Comparison of ENCODE assay signal across 8 mouse cellular contexts in genomic region chr10:78412319-78413151, GRCm38 (mm10). TPM values are rescaled to one million over a fixed set of nuclear protein-coding genes. Genes with fewer than 3 reads are reported as not detected.
DNase-seq lines count a peak whose midpoint lies in the region; ATAC-seq lines count a peak whose summit lies in the region.

Gene Rrp1 (minus strand): TSS chr10:78413043.

- peak within 1 kb of the TSS; percentile 86 for H3K9ac ChIP-seq in heart, embryonic 14.5 days (ENCODE audit: low read length)
- H3K9ac ChIP-seq in liver, embryonic 13.5 days, result peak within 1 kb of the TSS; percentile 84
- peak within 1 kb of the TSS; percentile 92 for H3K9ac ChIP-seq in stomach, embryonic 16.5 days (ENCODE audit: low read length)

- DNase-seq in c-Kit-negative CD71-positive TER-119-positive erythroid progenitor cells, embryonic 14.5 days (ENCODE audit: low read depth, low spot score), result peak; percentile 83
- peak; percentile 76 for DNase-seq in fibroblast of lung, adult 2 months (ENCODE audit: low read depth)
- DNase-seq in kidney, postnatal 14 days, result peak; percentile 95
- DNase-seq in liver, embryonic 13.5 days, result peak; percentile 88
- peak; percentile 98 for DNase-seq in neural tube, embryonic 10.5 days (ENCODE audit: extremely low spot score, low spot score)

- no peaks in the 10 kb centered on the region for H3K9me3 ChIP-seq in heart, embryonic 14.5 days (ENCODE audit: control insufficient read depth, low read length)
- H3K9me3 ChIP-seq in liver, embryonic 13.5 days (replicated peaks), result no peaks in the 10 kb centered on the region
- H3K9me3 ChIP-seq in stomach, embryonic 16.5 days (replicated peaks; ENCODE audit: control insufficient read depth, low read length), result no peaks in the 10 kb centered on the region

- under 1% methylated on average over 70 of the region's 70 CpGs for WGBS in heart, embryonic 14.5 days
- WGBS in liver, embryonic 13.5 days (ENCODE audit: insufficient replicate concordance), result under 1% methylated on average over 70 of the region's 70 CpGs
- 0% methylated on average over 70 of the region's 70 CpGs for WGBS in stomach, embryonic 16.5 days

- H3K36me3 ChIP-seq in heart, embryonic 14.5 days (ENCODE audit: control insufficient read depth, insufficient read depth, low read length), result peaks cover 36% of the 10 kb centered on the region
- H3K36me3 ChIP-seq in liver, embryonic 13.5 days, result peaks cover 36% of the 10 kb centered on the region
- 0 out of 2 replicates have a peak, but pooled peaks cover 8% of the 10 kb centered on the region for H3K36me3 ChIP-seq in stomach, embryonic 16.5 days (ENCODE audit: control insufficient read depth, insufficient read depth, low read length)

- ATAC-seq in CD4-positive, CD25-positive, alpha-beta regulatory T cell, adult 4 months, result peak; percentile 98
- peak; percentile 83 for ATAC-seq in heart, embryonic 14.5 days (ENCODE audit: insufficient number of reproducible peaks, insufficient read depth, low FRiP score, low read depth)
- ATAC-seq in liver, embryonic 13.5 days (ENCODE audit: low read depth), result peak; percentile 91
- peak; percentile 93 for ATAC-seq in stomach, embryonic 16.5 days (ENCODE audit: insufficient read depth, low FRiP score)

- H3K4me2 ChIP-seq in heart, embryonic 14.5 days (ENCODE audit: low read length), result peak within 1 kb of the TSS; percentile 66
- H3K4me2 ChIP-seq in liver, embryonic 13.5 days, result peak within 1 kb of the TSS; percentile 83
- peak within 1 kb of the TSS; percentile 85 for H3K4me2 ChIP-seq in stomach, embryonic 16.5 days (ENCODE audit: low read depth, low read length)

- peak within 1 kb of the TSS; percentile 60 to 78 for H3K27ac ChIP-seq in heart, embryonic 14.5 days (replicated peaks in 1 of 2; ENCODE audit: control insufficient read depth in 1 of 2, insufficient read depth in 1 of 2, low read depth in 2 of 2, low read length in 2 of 2)
- peak within 1 kb of the TSS; percentile 74 for H3K27ac ChIP-seq in liver, embryonic 13.5 days
- H3K27ac ChIP-seq in stomach, embryonic 16.5 days (ENCODE audit: low read length), result peak within 1 kb of the TSS; percentile 88

- H3K4me3 ChIP-seq in heart, embryonic 14.5 days (ENCODE audit: control insufficient read depth in 1 of 2, insufficient read depth in 1 of 2, low read depth in 1 of 2, low read length in 2 of 2), result peak within 1 kb of the TSS; percentile 64 to 75
- peak within 1 kb of the TSS; percentile 79 for H3K4me3 ChIP-seq in liver, embryonic 13.5 days (replicated peaks)
- H3K4me3 ChIP-seq in stomach, embryonic 16.5 days (replicated peaks; ENCODE audit: low read length), result peak within 1 kb of the TSS; percentile 100

- H3K27me3 ChIP-seq in heart, embryonic 14.5 days (ENCODE audit: control insufficient read depth, insufficient read depth, low read length), result no peaks in the 10 kb centered on the region
- H3K27me3 ChIP-seq in liver, embryonic 13.5 days, result no peaks in the 10 kb centered on the region
- no peaks in the 10 kb centered on the region for H3K27me3 ChIP-seq in stomach, embryonic 16.5 days (ENCODE audit: control insufficient read depth, insufficient read depth, low read length)

- H3K4me1 ChIP-seq in heart, embryonic 14.5 days (ENCODE audit: control insufficient read depth in 2 of 2, insufficient read depth in 2 of 2, low read length in 2 of 2), result peaks cover 2 to 8% of the 10 kb centered on the region in 2 experiments; a peak in 2 of 4 replicates
- peaks cover 26% of the 10 kb centered on the region for H3K4me1 ChIP-seq in liver, embryonic 13.5 days (replicated peaks)
- H3K4me1 ChIP-seq in stomach, embryonic 16.5 days (ENCODE audit: control insufficient read depth, insufficient read depth, low read length), result peaks cover 13% of the 10 kb centered on the region; the same call in 1 of the 2 replicates

RNA-seq across cellular contexts. Expression of gene Rrp1, which starts in this region (rescaled TPM):
- polyA plus RNA-seq in CD4-positive, CD25-positive, alpha-beta regulatory T cell, adult 4 months (2017; shearing (Covaris generic)), result 100 to 1,000 TPM; 107 to 148 TPM
- polyA plus RNA-seq in heart, embryonic 14.5 days (2014; fragmentation: Nextera tagmentation; extraction: Ambion mirVana), result 176 and 191 TPM in 2 replicates
- 160 and 177 TPM in 2 replicates for polyA plus RNA-seq in liver, embryonic 13.5 days (2015; fragmentation: Nextera tagmentation; extraction: Ambion mirVana)
- polyA plus RNA-seq in stomach, embryonic 16.5 days (2015; fragmentation: Nextera tagmentation; extraction: Ambion mirVana), result 242 and 272 TPM in 2 replicates

Comparison
In these comparisons a context has a peak if more than half of its experiments do, and no peak if none do; other contexts are left out.
1. Peak in every context shown above with its lines: DNase-seq, ATAC-seq, H3K4me3 ChIP-seq and H3K27ac ChIP-seq.